In the genomic region with DNA sequence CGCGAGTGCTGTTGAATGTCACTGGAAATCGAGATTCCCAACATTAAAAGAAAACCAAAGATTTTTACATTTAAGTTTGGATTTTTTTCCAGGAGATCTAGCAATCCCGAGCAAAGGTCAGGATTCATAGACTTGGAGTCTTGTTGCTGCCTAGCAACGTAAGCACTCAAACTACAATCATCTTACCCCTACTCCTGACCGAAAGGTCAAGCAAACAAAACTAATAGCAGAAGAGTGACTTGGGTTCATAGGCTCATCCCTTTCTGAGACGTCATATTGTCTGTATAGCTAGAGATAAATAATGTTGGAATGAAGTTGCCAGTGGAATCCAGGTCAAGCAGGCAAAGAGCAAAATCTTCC, we compare ENCODE assay signal across 11 mouse cellular contexts.
"Had no signal": no experiment of that assay in that cellular context is flagged by ENCODE, and none has a peak within 500 bp of the region (broad histone marks: within the 10 kb centered on the region; RNA-seq: fewer than 3 reads in every experiment).

No protein-coding gene starts in this region.

- H3K36me3 ChIP-seq: kidney, embryonic 15.5 days; limb, embryonic 12.5 days; lung, embryonic 15.5 days; midbrain, embryonic 12.5 days; stomach, embryonic 15.5 days had no signal

- H3K9ac ChIP-seq: kidney, embryonic 15.5 days; limb, embryonic 12.5 days; lung, embryonic 15.5 days; midbrain, embryonic 12.5 days; stomach, embryonic 15.5 days had no signal

- H3K9me3 ChIP-seq: kidney, embryonic 15.5 days; limb, embryonic 12.5 days; lung, embryonic 15.5 days; midbrain, embryonic 12.5 days; stomach, embryonic 15.5 days had no signal

- H3K27me3 ChIP-seq: kidney, embryonic 15.5 days; limb, embryonic 12.5 days; lung, embryonic 15.5 days; midbrain, embryonic 12.5 days; stomach, embryonic 15.5 days had no signal

- H3K4me1 ChIP-seq: lung, embryonic 15.5 days; midbrain, embryonic 12.5 days had no signal

- DNase-seq: layer of hippocampus, adult 9-11 months; layer of hippocampus, postnatal 36 days; liver; lung, postnatal 14 days; right cerebral cortex, postnatal 4 days had no signal

- H3K27ac ChIP-seq: kidney, embryonic 15.5 days; limb, embryonic 12.5 days; lung, embryonic 15.5 days; macrophage; midbrain, embryonic 12.5 days; stomach, embryonic 15.5 days had no signal

- H3K4me2 ChIP-seq: kidney, embryonic 15.5 days; limb, embryonic 12.5 days; lung, embryonic 15.5 days; midbrain, embryonic 12.5 days had no signal

- H3K4me3 ChIP-seq: kidney, embryonic 15.5 days; limb, embryonic 12.5 days; lung, embryonic 15.5 days; midbrain, embryonic 12.5 days; stomach, embryonic 15.5 days had no signal
